Mouse (Mus musculus): ENCODE data around the gene Cavin1. TPM values are rescaled to one million over a fixed set of nuclear protein-coding genes. Genes with fewer than 3 reads are reported as not detected.

The Cavin1 gene
- polyA plus RNA-seq, 1 experiment from 2014 or later = 143 TPM

GRCm38 (mm10) chr11:100939512-100940151 lies 31.1 kb downstream of the Cavin1 start, which contains the start of gene Stat3:
TSS of gene Stat3 (minus strand) at chr11:100939540.
- Histone ChIP-seq H3K27ac (peak within 1 kb of the TSS; percentile 95), H3K4me3 (replicated peaks; ENCODE audit: low read depth, low read length) (peak within 1 kb of the TSS; percentile 94), H3K9me3 (replicated peaks; ENCODE audit: low read length) (no peaks in the 10 kb centered on the region), H3K36me3 (ENCODE audit: insufficient read depth, low read length) (no peaks in the 10 kb centered on the region), H3K9ac (ENCODE audit: low read depth, low read length) (peak within 1 kb of the TSS; percentile 89), H3K4me2 (ENCODE audit: low read length) (peak within 1 kb of the TSS; percentile 77), H3K4me1 (replicated peaks; ENCODE audit: insufficient read depth, low read length) (no peaks in the 10 kb centered on the region), H3K27me3 (ENCODE audit: insufficient read depth, low read length) (no peaks in the 10 kb centered on the region)
- DNase-seq (ENCODE audit: low spot score) (peak; percentile 100), ATAC-seq (replicated peaks; ENCODE audit: low FRiP score, low read depth) (peak; percentile 99; the same call in 1 of the 2 replicates)
- 0 out of 2 replicates have a peak, but pooled peaks have one; percentile 18 for TF ChIP-seq CTCF (IDR thresholded peaks at IDR 0.05; ENCODE audit: low read depth)
- WGBS = under 1% methylated on average over 29 of the region's 29 CpGs

- Histone ChIP-seq H3K27me3 (ENCODE audit: insufficient read depth, low read length) (no peaks in the 10 kb centered on the region), H3K4me2 (ENCODE audit: low read length) (peak overlapping the region; percentile 77), H3K36me3 (ENCODE audit: insufficient read depth, low read length) (no peaks in the 10 kb centered on the region), H3K4me1 (replicated peaks; ENCODE audit: insufficient read depth, low read length) (no peaks in the 10 kb centered on the region), H3K27ac (peak overlapping the region; percentile 95), H3K4me3 (replicated peaks; ENCODE audit: low read depth, low read length) (peak overlapping the region; percentile 94), H3K9ac (ENCODE audit: low read depth, low read length) (peak overlapping the region; percentile 89), H3K9me3 (replicated peaks; ENCODE audit: low read length) (no peaks in the 10 kb centered on the region)
- WGBS = under 1% methylated on average over 47 of the region's 48 CpGs
- ATAC-seq (replicated peaks; ENCODE audit: low FRiP score, low read depth) = peak; percentile 0; the same call in 1 of the 2 replicates
- no peak for TF ChIP-seq CTCF (IDR thresholded peaks at IDR 0.05; ENCODE audit: low read depth)
- DNase-seq (ENCODE audit: low spot score) = peak; percentile 63
Observed at GRCm38 (mm10) chr11:100938711-100939511, 31.8 kb downstream of the Cavin1 start.

- ATAC-seq (replicated peaks; ENCODE audit: low FRiP score, low read depth) = no peak
Observed at GRCm38 (mm10) chr11:100938112-100938511, 32.6 kb downstream of the Cavin1 start.

GRCm38 (mm10) chr11:100937295-100937694 lies 33.4 kb downstream of the Cavin1 start:
- DNase-seq (ENCODE audit: low spot score) (no peak), ATAC-seq (replicated peaks; ENCODE audit: low FRiP score, low read depth) (no peak)
- H3K27ac ChIP-seq = no peak overlapping the region
- no peaks in the 10 kb centered on the region for H3K4me1 ChIP-seq (replicated peaks; ENCODE audit: insufficient read depth, low read length)
- 74% methylated on average over 4 of the region's 4 CpGs for WGBS
- no peaks in the 10 kb centered on the region for H3K36me3 ChIP-seq (ENCODE audit: insufficient read depth, low read length)
- peak overlapping the region; percentile 77; the same call in 1 of the 2 replicates for H3K4me2 ChIP-seq (ENCODE audit: low read length)
- peak overlapping the region; percentile 94; the same call in 1 of the 2 replicates for H3K4me3 ChIP-seq (replicated peaks; ENCODE audit: low read depth, low read length)
- no peaks in the 10 kb centered on the region for H3K9me3 ChIP-seq (replicated peaks; ENCODE audit: low read length)
- no peak overlapping the region for H3K9ac ChIP-seq (ENCODE audit: low read depth, low read length)
- TF ChIP-seq CTCF (IDR thresholded peaks at IDR 0.05; ENCODE audit: low read depth) = no peak
- no peaks in the 10 kb centered on the region for H3K27me3 ChIP-seq (ENCODE audit: insufficient read depth, low read length)

More at GRCm38 (mm10) chr11:100938112-100938511, 32.6 kb downstream of the Cavin1 start:
- Histone ChIP-seq H3K4me3 (replicated peaks; ENCODE audit: low read depth, low read length) (peak overlapping the region; percentile 94), H3K9me3 (replicated peaks; ENCODE audit: low read length) (no peaks in the 10 kb centered on the region), H3K4me2 (ENCODE audit: low read length) (peak overlapping the region; percentile 77), H3K27ac (peak overlapping the region; percentile 38; the same call in 1 of the 2 replicates), H3K4me1 (replicated peaks; ENCODE audit: insufficient read depth, low read length) (no peaks in the 10 kb centered on the region), H3K36me3 (ENCODE audit: insufficient read depth, low read length) (no peaks in the 10 kb centered on the region), H3K9ac (ENCODE audit: low read depth, low read length) (no peak overlapping the region), H3K27me3 (ENCODE audit: insufficient read depth, low read length) (no peaks in the 10 kb centered on the region)
- 14% methylated on average over 5 of the region's 5 CpGs for WGBS
- TF ChIP-seq CTCF (IDR thresholded peaks at IDR 0.05; ENCODE audit: low read depth) = no peak
- peak; percentile 60 for DNase-seq (ENCODE audit: low spot score)

- Histone ChIP-seq H3K27ac (no peak overlapping the region), H3K36me3 (ENCODE audit: insufficient read depth, low read length) (no peaks in the 10 kb centered on the region), H3K4me1 (replicated peaks; ENCODE audit: insufficient read depth, low read length) (no peaks in the 10 kb centered on the region), H3K9ac (ENCODE audit: low read depth, low read length) (no peak overlapping the region), H3K4me2 (ENCODE audit: low read length) (no peak overlapping the region), H3K4me3 (replicated peaks; ENCODE audit: low read depth, low read length) (no peak overlapping the region), H3K27me3 (ENCODE audit: insufficient read depth, low read length) (no peaks in the 10 kb centered on the region), H3K9me3 (replicated peaks; ENCODE audit: low read length) (no peaks in the 10 kb centered on the region)
- 89% methylated on average over 8 of the region's 8 CpGs for WGBS
- no peak for ATAC-seq (replicated peaks; ENCODE audit: low FRiP score, low read depth)
- no peak for DNase-seq (ENCODE audit: low spot score)
- no peak for TF ChIP-seq CTCF (IDR thresholded peaks at IDR 0.05; ENCODE audit: low read depth)
Observed at GRCm38 (mm10) chr11:100935373-100936355, 35.0 kb downstream of the Cavin1 start.
